Mouse (Mus musculus) lung, embryonic 14.5 days (tissue): ENCODE measurements around the gene Srebf1. TPM values are rescaled to one million over a fixed set of nuclear protein-coding genes. Genes with fewer than 3 reads are reported as not detected.

Experiments used
- ATAC-seq: fragments of 200-750 bp; cut with Nextera tagmentation; 2 replicates; pipeline ENCODE4 v1.8.0; 2017; ENCODE audit warnings: mild to moderate bottlenecking, moderate TSS enrichment, moderate library complexity; ENCODE audit not compliant: insufficient read depth
- DNase-seq: peaks from one replicate; pipeline ENCODE4 v3.0.0-alpha.2; 2015
- H3K27ac ChIP-seq: fragments of 300-500 bp; sonication (generic); 2 replicates; pipeline ENCODE4 v1.5.1; 2014; ENCODE audit warnings: low read depth, mild to moderate bottlenecking, moderate library complexity
- H3K27me3 ChIP-seq: fragments of 300-500 bp; sonication (generic); 2 replicates; pipeline ENCODE4 v1.6.1; 2014; ENCODE audit warnings: low read length, control low read depth; ENCODE audit not compliant: insufficient read depth
- H3K36me3 ChIP-seq: fragments of 300-500 bp; sonication (generic); 2 replicates; pipeline ENCODE4 v1.6.1; 2014; ENCODE audit warnings: control low read depth; ENCODE audit not compliant: insufficient read depth
- H3K4me1 ChIP-seq: fragments of 300-500 bp; sonication (generic); 2 replicates; pipeline ENCODE4 v1.6.1; 2014; ENCODE audit warnings: antibody characterized with exemption, control low read depth; ENCODE audit not compliant: insufficient read depth
- H3K4me2 ChIP-seq: fragments of 300-500 bp; sonication (generic); 2 replicates; pipeline ENCODE4 v1.6.1; 2014; ENCODE audit warnings: mild to moderate bottlenecking
- H3K4me3 ChIP-seq: fragments of 300-500 bp; sonication (generic); 2 replicates; pipeline ENCODE4 v1.5.1; 2014; ENCODE audit warnings: low read depth, low read length
- H3K9ac ChIP-seq: fragments of 300-500 bp; sonication (generic); 2 replicates; pipeline ENCODE4 v1.6.1; 2014
- H3K9me3 ChIP-seq: fragments of 300-500 bp; sonication (generic); 2 replicates; pipeline ENCODE4 v1.6.1; 2016; ENCODE audit warnings: low read depth, low read length, control low read depth
- CTCF ChIP-seq: IDR thresholded peaks from 2 replicates; pipeline ENCODE4 v1.5.1; 2016; ENCODE audit warnings: antibody characterized with exemption, low read depth
- WGBS: fragments of 180-500 bp; shearing (Covaris S2); extraction: QIAGEN DNeasy Blood & Tissue Kit; methylation state at CpG from one replicate; pipeline ENCODE4 v1.1.7; 2014; 5-methylcytosine and 5-hydroxymethylcytosine counted together
- polyA plus RNA-seq: library from polyadenylated mRNA; unstranded; fragments of >200 nt; fragmentation: Nextera tagmentation; extraction: Ambion mirVana; gene quantifications from 2 replicates; pipeline ENCODE4 v1.2.1, GENCODE M21; 2014

Srebf1 gene
- polyA plus RNA-seq, 1 experiment from 2014 or later, result 73.9 TPM

DNA sequence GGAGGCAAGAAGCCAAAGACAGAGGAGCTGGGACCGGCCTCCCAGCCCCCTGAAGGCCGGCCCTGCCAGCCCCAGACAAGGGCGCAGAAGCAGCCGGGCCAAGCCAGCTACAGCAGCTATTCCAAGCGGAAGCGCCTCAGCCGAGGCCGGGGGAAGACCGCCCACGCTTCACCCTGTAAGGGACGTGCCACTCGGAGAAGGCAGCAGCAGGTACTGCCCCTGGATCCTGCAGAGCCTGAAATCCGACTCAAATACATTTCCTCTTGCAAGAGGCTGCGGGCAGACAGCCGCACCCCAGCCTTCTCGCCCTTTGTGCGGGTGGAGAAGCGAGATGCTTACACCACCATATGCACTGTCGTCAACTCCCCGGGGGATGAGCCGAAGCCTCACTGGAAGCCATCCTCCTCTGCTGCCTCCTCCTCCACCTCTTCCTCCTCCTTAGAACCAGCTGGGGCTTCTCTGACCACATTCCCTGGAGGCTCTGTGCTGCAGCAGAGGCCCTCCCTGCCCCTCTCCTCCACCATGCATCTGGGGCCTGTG lies 32.8 kb downstream of the Srebf1 start:
- H3K27ac ChIP-seq, result no peak overlapping the region
- H3K4me2 ChIP-seq, result no peak overlapping the region
- H3K4me1 ChIP-seq, result 0 out of 2 replicates have a peak, but pooled peaks cover 2% of the 10 kb centered on the region

DNA sequence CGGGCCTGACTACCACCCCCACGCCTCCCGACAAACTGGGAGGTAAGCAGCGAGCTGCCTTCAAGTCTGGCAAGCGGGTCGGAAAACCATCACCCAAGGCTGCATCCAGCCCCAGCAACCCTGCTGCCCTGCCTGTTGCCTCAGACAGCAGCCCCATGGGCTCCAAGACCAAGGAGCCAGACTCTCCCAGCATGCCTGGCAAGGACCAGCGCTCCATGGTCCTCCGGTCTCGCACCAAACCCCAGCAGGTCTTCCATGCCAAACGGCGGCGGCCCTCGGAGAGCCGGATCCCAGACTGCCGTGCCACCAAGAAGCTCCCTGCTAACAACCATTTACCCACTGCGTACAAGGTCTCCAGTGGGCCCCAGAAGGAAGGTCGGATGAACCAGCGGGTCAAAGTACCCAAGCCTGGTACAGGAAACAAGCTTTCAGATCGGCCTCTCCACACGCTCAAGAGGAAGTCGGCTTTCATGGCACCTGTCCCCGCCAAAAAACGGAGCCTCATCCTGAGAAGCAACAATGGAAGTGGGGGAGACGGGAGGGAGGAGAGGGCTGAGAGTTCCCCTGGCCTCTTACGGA lies 34.0 kb downstream of the Srebf1 start:
- ATAC-seq, result no peak
- Histone ChIP-seq H3K27ac (no peak overlapping the region), H3K9me3 (no peaks in the 10 kb centered on the region), H3K4me3 (no peak overlapping the region), H3K36me3 (peaks cover 88% of the 10 kb centered on the region), H3K27me3 (no peaks in the 10 kb centered on the region), H3K4me1 (0 out of 2 replicates have a peak, but pooled peaks cover 7% of the 10 kb centered on the region), H3K4me2 (no peak overlapping the region), H3K9ac (0 out of 2 replicates have a peak overlapping the region, but pooled peaks have one; percentile 11)
- TF ChIP-seq CTCF, result no peak
- WGBS, result 88% methylated on average over 25 of the region's 25 CpGs
- DNase-seq, result no peak

More for the DNA sequence above, 32.8 kb downstream of the Srebf1 start:
- ATAC-seq (no peak), DNase-seq (no peak)
- H3K27me3 ChIP-seq, result no peaks in the 10 kb centered on the region
- WGBS, result 79% methylated on average over 21 of the region's 21 CpGs
- no peak overlapping the region for H3K9ac ChIP-seq
- H3K9me3 ChIP-seq, result peaks cover 2% of the 10 kb centered on the region; the same call in 1 of the 2 replicates
- no peak overlapping the region for H3K4me3 ChIP-seq
- peaks cover 100% of the 10 kb centered on the region for H3K36me3 ChIP-seq
- TF ChIP-seq CTCF, result no peak

DNA sequence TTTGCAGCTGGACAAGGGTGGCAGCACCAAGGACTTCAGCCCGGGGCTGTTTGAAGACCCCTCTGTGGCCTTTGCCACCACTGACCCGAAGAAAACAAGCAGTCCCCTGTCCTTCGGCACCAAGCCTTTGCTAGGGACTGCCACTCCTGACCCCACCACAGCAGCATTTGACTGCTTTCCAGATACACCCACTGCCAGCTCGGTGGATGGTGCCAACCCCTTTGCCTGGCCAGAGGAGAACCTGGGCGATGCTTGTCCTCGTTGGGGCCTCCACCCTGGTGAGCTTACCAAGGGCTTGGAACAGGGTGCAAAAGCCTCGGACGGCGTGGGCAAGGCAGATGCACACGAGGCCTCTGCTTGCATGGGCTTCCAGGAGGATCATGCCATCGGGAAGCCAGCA lies 35.3 kb downstream of the Srebf1 start:
- TF ChIP-seq CTCF, result no peak
- Histone ChIP-seq H3K9ac (no peak overlapping the region), H3K4me1 (peaks cover 10% of the 10 kb centered on the region), H3K9me3 (no peaks in the 10 kb centered on the region), H3K4me3 (no peak overlapping the region), H3K4me2 (no peak overlapping the region), H3K27ac (no peak overlapping the region), H3K27me3 (no peaks in the 10 kb centered on the region), H3K36me3 (peaks cover 75% of the 10 kb centered on the region)
- 86% methylated on average over 11 of the region's 11 CpGs for WGBS
- ATAC-seq, result no peak
- DNase-seq, result no peak

DNA sequence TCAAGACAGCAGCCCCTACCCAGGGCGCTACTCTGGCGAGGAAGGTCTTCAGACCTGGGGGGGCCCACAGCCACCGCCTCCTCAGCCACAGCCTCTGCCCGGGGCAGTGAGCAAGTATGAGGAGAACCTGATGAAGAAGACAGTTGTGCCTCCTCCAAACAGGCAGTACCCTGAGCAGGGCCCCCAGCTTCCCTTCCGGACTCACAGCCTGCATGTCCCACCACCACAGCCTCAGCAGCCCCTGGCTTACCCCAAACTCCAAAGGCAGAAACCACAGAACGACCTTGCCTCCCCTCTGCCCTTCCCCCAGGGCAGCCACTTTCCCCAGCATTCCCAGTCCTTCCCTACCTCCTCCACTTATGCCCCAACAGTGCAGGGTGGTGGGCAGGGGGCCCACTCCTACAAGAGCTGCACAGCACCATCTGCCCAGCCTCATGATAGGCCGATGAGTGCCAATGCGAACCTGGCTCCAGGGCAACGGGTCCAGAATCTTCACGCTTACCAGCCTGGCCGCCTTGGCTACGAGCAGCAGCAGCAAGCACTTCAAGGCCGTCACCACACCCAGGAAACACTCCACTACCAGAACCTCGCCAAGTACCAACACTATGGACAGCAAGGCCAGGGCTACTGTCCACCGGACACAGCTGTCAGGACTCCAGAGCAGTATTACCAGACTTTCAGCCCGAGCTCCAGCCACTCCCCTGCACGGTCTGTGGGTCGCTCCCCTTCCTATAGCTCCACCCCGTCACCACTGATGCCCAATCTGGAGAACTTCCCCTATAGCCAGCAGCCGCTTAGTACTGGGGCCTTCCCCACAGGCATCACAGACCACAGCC lies 36.8 kb downstream of the Srebf1 start:
- no peak overlapping the region for H3K4me2 ChIP-seq
- TF ChIP-seq CTCF, result no peak
- DNase-seq (peak; percentile 44), ATAC-seq (peak; percentile 30; the same call in 1 of the 2 replicates)
- peaks cover 16% of the 10 kb centered on the region for H3K4me1 ChIP-seq
- H3K27me3 ChIP-seq, result no peaks in the 10 kb centered on the region
- H3K36me3 ChIP-seq, result peaks cover 61% of the 10 kb centered on the region
- H3K9ac ChIP-seq, result no peak overlapping the region
- no peak overlapping the region for H3K4me3 ChIP-seq
- 66% methylated on average over 20 of the region's 20 CpGs for WGBS
- H3K27ac ChIP-seq, result no peak overlapping the region
- no peaks in the 10 kb centered on the region for H3K9me3 ChIP-seq

DNA sequence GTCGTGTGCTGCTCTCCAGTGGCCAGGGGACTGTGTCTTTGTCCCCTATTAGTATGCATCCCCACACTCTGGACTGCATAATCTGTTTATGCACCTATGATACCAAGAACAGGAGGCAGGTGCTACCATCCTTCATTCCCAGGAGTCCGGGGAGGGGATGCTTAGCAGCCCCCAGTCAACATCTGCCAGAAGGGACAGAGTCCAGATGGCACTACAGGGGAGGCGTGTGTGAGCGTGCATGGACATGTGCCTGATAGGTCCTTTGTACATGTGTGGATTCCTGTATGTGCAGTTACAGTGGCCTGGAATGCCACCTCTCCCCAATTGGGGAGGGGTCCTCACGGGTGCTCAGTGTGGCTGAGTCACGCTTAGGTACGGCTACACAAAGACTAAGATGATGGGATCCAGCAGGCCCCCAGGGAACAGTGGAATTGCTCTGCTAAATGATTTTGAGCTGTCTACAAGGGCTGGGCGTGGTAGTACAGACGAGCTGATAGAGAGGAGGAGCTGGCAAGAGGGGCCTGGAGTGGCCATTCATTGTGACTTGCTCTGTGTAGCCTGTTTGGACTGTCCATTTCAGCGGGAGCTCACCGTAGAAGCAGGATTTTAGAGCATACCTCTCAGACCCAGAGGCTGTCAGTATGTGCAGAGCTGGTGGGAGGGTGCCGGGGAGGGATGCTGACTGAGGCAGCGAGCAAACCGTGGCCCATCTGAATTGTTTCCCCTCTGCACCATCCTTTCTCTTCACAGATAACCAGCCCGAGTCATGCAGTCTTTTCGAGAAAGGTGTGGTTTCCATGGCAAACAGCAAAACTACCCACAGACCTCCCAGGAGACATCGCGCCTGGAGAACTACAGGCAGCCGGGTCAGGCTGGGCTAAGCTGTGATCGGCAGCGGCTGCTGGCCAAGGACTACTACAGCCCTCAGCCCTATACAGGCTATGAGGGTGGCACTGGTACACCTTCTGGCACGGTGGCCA lies 37.7 kb downstream of the Srebf1 start:
- Histone ChIP-seq H3K9me3 (no peaks in the 10 kb centered on the region), H3K4me3 (no peak overlapping the region), H3K4me1 (peaks cover 19% of the 10 kb centered on the region), H3K4me2 (no peak overlapping the region), H3K27me3 (no peaks in the 10 kb centered on the region), H3K27ac (0 out of 2 replicates have a peak overlapping the region, but pooled peaks have one; percentile 18), H3K9ac (no peak overlapping the region), H3K36me3 (peaks cover 57% of the 10 kb centered on the region)
- 44% methylated on average over 22 of the region's 22 CpGs for WGBS
- DNase-seq (no peak), ATAC-seq (no peak; the same call in 1 of the 2 replicates)
- no peak for TF ChIP-seq CTCF

DNA sequence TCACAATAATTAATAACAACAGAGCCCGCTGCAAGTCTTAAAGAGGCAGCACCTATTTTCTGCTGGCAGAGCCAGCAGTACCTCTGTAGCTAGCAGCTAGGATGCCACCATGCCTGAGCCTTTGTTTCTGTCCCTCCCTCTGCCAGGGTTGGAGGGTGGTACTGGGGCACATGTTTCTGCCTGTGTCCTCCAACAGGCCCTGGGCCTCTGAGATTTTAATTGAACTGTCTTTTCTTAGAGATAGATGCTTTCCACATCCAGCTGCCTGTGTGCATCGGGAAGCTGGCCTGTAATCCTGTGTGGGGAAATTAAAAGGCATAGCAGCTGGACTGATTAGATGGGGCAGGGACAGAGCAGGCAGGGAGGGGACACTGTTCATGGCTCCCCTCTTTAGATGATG lies 39.6 kb downstream of the Srebf1 start:
- Histone ChIP-seq H3K4me1 (peaks cover 35% of the 10 kb centered on the region), H3K27ac (no peak overlapping the region), H3K36me3 (peaks cover 38% of the 10 kb centered on the region), H3K4me3 (no peak overlapping the region), H3K4me2 (no peak overlapping the region), H3K9ac (no peak overlapping the region), H3K27me3 (no peaks in the 10 kb centered on the region), H3K9me3 (no peaks in the 10 kb centered on the region)
- no peak for ATAC-seq
- DNase-seq, result no peak
- TF ChIP-seq CTCF, result no peak
- 42% methylated on average over 2 of the region's 2 CpGs for WGBS
